Mouse (Mus musculus) embryo, embryonic 11 days (tissue): ENCODE data around the gene Akap1.
A peak's percentile ranks its signal among the peaks of the same experiment; 100 is the strongest.

Source experiments
- DNase-seq: peaks from one replicate; pipeline ENCODE4 v3.0.0-alpha.2; 2015

The Akap1 gene

DNA sequence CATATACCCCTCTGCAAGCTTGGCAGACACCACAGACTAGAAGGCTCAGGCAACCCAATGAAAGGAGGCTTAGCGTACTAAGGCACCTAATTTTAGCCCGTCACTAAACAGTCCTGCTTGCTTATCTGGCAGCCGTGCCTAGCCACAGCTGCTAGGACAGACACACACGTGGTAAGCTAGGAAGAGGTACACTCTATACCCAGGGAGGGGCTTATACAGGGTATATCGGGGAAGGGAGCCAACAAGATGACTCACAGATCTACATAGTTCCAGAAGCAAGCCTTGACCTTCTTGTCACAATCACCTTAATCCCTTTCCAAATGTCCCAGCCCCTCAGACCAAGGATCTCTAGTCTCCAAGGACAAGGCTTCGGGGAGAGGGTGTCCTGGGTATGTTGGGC lies 23.0 kb downstream of the Akap1 start:
- DNase-seq = no peak

DNA sequence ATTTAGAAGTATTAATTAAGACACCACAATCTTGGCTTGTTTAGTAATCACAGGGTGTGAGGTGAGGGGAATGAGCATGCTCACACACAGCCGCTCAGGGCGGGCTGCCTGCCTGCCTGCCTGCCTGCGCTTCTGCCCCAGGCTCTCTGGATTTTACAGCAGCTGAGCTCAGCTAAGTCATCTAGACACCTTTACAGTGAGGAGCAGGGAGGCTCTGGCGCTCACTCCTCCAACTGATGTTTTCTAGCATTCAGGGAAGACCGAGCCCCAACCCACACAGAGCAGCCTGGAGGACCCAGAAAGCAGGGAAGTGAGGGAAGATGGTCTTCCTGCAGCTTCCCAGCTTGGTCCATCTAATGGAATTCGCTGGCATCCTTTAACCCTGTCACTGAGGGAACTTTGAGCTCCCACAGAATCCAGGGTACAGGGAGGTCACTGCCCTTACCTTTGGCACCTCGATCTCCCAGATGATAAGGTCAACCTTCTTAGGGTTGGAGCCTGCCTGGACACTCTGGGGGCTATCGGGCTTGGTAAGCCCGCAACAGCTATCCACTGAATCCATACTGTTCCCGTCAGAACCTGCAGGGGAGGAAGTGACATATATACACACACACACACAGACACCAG lies 23.5 kb downstream of the Akap1 start:
- no peak for DNase-seq

DNA sequence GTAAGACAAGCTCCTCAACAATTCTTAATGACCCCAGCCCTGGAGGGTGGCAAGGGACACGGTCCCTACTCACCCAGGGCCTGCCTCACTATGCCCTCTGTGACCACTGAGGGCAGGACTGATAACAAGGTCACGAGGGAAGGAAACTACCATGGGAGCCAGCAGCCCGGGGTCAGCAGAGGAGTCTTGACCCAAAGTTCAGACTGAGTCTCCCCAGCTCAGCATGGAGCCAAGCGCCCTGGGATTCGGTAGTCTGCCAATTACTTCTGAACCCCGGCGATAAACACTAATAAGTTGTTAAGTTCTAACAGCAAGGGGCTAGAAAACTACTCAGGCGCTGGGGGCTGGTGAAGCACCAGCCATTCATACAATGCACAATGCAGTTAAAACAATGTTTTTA lies 24.1 kb downstream of the Akap1 start:
- no peak for DNase-seq

DNA sequence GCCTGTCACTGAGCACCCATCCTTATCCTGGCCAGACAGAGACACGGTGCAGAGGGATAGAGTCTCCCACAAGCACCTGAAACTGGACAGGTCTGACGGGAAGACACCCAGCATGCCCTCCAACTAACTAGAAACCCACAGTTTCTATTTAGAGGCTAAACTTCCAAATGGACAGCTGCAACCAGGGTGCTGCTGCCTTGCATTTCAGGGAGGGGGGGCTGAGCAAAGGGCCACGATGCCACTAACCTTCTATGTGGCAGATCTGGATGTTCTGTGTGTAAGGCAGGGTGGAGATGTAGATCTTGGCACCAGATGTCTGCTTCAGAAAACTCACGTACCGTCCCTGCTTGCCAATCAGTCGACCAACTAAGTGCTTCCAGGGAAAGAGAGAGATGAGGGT lies 25.0 kb downstream of the Akap1 start:
- no peak for DNase-seq

DNA sequence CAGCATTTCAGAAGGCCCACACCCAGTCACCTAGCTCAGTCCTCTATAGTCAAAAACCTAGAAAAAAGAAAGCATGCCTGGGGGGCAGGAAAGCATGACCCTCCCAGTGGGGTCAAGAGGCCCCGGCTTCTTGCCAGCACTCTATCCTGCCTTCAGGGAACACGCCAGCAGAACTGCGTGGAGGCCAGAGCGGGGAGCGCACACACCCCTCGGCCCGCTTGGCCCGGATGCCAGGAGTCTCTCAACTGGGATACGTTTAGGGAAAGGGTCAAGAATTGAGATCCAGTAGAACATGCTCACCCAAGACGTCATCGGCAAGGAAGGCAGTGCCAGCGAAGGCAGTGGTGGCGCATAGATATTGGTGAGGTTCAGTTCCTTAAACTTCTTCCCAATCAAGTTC lies 25.8 kb downstream of the Akap1 start:
- no peak for DNase-seq

DNA sequence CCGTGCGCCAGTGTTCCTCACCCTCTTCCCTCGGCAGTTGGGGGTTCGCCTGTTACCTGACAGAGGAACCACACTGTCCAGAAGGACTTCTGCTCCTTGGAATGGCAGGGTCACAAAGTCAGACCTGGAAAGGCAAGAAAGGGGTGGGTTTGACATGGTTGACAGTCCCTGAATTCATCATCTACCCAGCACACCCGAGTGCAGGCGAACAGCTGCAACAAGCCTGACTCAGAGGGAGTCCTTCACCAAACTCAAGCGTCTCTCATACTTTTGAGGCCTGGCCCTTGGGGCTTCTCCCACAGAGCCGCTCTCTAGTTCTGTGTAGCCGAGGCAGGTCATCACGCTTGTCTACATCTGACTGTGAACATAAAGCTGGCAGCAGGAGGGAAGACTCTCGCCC lies 29.8 kb downstream of the Akap1 start:
- DNase-seq = no peak

DNA sequence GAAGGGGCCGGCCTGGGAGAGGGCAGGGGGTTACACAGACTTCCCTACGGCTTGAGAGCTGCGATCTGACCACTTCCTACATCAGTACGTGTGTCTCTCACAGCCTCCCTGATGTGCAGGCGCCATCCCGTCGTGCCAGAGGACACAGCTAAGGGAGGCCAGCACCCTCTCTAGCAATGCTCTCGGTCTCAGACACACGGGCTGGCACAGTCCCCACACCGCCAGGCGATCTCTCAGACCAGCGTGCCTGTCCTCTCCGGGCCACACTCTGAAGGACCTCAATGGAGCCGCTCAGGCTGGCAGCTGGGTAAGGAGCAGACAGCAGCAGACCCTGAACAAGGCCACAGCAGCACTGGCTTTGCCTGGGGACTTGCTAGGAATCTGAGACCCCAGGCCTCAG lies 30.3 kb downstream of the Akap1 start:
- DNase-seq = no peak

DNA sequence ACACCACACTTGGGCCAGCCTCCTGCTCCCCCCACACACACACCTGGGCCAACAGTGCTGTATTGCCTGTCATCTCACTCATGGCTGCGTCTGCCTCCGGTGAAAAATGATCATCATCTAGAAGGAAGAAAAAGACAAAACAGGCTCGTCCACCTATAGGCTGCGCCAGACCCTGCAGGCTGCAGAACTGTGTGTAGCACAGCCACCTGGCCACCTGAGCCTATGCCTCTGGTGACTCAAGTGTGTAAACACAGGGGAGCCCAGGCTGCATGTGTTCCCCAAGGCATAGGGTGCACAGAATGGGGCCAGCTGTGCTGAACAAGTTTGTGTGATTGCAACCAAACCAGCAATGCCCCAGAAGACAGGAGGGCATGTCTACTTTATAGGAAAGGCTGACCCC lies 31.3 kb downstream of the Akap1 start:
- no peak for DNase-seq

DNA sequence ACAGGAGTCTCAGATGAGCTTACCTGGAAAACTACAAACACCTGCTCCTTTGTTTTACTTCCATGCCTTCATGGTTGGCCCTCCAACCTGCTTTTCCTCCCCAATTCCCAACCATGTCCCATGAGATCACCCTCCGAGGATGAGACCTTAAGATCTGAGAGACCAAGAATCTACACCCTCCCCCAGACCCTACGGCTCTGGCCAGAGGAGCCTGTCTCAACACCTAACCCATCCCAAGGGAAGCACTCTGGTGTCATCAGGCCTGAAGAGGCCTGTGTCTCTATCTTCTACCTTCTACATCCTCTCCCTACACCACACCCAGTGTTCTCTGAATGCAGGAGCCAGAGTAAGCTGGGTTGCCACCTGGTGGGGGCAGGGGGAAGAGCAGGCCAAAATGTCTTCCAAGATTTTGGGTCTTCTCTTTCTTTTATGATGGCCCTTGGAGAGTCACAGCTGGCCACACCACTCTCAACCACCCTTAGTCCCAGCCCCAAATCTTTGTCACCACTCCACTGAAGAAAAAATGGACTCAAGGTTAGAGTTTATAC lies 34.1 kb downstream of the Akap1 start:
- peak; percentile 50 for DNase-seq

DNA sequence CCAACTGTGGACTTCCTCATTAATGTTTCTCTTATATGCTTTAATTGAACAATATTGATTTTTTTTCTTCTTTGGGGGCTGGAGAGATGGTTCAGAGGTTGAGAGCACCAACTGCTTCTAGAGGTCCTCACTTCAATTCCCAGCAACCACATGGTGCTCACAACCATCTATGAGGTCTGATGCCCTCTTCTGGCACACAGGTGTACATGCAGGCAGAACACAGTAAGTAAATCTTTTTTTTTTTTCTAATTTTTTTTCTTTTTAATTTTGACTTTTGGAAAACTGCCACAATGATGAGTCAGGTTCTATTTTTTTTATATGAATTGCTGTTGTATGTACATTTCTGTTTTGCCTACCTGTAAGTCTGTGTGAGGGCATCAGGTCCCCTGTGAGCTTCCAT lies 35.9 kb downstream of the Akap1 start:
- no peak for DNase-seq

DNA sequence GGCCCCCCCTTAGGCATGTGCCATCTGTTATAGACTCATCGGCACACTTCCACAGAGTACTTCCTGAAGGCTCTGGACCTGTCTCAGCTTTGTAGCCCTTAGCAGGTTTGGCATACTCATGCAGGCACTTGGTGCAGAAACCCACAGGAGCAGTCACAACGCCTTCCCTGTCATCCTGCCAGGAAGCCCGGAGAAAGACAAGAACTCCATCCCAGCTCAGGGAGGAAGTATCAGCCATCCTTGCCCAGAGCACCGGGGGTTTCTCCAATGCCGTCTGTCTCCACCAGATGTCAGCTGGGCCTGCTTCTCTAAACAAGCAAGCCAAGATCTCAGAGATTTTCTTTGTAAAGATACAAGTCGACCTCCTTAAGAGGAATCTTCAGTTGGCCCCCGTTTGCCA lies 38.5 kb downstream of the Akap1 start:
- no peak for DNase-seq

DNA sequence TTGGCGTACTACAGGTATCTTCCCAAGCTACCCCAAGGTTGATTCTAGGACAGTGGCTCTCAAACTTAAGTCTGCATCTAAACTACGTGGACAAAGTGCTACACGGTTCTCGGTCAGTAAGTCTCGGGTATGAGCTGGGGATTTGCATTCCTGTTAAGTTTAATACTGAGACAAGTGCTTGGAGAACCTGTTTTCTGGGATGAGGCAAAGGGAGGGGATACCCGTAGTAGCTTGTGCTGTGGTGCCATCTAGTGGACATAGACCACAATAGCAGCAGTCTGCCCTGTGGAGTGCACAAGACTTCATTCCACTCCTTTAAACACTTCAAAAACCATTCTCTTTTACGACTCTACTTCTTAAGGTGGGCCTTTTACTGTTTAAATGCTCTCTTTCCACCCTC lies 41.4 kb downstream of the Akap1 start:
- peak; percentile 89 for DNase-seq

DNA sequence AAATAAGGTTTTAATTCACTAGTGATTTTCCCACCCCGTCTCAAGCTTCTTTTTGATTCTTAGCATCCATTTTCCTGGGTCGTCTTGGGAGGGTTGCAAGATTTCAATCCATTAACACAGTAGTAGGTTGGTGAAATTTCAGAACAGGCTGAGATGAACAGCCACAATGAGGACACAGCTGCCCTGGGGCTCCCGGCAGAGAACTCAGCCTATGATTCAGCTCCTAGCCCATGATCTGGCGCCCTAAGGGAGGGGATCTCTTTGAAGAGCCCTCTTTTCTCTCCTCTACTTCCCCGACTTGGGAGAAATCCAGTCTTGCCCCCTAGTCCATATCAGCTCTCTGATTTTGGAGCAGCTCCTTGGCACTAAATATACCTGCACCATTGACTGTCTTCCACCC lies 41.9 kb downstream of the Akap1 start:
- DNase-seq = no peak

DNA sequence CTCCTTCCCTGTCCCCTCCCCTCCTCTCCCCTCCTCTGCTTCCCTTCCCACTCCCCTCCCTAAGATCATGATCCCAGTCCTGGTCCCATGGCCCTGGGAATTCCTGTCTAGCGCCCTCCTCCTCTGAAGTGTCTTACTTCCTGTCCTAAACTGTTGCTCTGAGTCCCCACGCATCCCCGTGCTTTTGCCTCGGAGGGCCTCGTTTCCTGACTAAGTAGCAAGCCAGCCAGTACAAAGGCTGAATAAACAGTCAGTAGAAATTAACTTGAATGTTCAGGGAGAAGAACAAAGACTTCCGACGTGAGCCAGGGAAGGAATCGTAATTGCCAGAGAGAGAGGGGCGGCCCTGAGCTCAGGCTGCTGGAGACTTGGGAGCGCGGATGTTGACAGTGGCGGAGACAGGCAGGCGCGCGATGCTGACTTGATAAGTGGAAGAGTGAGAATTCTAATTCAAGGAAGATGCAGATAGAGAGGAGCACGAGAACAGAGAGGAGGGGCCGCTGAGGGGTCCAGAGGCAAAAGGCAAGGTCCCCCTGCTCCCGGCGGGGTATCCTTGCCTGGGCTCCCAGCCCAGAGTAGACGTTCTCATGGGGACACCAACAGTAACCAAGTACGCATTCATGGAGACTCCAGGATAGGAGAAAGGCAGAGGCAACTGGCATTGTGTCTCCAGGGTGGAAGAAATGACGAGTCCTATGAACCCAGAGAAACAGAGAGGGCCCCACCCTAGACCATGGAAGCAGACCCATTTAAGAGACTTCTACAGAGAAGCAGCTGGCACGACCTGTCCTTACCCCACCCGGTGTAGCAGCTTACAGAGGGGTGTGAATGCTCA lies 43.4 kb downstream of the Akap1 start:
- DNase-seq = peak; percentile 70

DNA sequence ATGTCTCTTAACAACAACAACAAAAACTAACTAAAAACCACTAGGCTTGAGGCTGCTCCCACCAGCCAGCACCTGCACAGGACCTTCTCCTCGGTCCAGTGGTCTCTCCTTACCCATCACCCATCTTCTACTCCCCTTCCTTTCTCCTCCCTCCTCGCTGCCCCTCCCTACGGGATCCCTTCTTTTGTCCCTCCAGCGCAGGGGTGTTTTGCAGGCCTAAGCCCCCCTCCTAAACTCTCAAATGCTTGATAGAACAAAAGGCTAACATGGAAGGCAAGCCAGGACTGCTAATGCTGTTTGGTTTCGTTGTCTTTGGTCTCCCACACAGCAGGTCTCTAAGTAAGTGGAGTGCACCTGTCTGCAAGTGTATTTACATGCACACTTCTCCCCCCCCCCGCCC lies 44.1 kb downstream of the Akap1 start:
- DNase-seq = no peak

DNA sequence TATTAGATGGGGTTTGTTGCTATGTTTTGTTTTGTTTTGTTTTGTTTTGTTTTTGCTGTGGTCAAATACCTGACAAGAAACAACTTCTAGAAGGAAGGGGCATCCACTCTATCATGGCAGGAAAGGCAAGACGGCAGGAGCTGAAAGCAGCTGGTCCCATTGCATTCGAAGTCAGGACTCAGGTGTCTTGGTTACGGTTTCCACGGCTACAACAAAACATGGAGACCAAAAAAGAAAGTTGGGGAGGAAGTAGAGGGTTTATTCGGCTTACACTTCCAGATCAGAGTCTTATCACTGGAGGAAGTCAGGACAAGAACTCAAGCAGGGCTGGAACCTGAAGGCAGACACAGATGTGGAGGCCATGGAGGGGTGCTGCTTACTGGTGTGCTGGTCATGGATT lies 47.3 kb downstream of the Akap1 start:
- no peak for DNase-seq

DNA sequence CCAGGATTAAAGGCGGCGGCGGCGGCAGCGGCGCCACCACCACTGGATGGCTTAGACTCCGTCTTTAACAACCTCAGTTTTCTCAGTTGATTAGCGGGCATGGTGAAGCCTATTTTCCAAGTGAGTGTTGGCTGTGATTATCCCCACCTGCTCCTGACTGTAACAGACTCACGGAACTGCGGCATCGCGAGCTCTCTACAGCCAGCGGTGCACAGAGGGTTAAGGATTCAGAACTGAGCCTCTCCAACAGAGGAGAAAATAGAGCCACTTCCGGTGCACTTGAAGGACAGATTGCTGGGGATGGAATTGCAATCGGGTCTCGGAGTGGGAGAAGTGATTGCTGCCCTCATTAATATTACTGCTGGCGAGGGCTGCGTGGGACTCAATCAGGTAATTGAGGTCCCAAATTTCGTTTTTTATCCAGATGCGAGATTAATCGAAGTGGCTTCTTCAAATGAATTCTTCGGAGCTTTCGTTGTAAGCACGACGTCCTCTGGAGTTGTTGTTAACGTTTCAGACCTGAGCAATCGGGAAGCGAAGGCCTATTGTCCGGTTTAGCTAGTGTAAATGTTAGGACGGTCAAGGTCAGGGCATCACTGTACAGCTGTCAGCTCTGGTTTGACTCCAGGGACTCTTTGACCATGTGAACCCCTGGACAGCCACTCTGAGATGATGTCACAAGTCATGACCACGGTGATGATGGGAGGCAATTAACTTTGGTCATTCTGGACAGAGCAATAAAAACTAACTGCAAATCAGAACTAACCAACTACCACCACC lies 61.0 kb downstream of the Akap1 start:
- DNase-seq = peak; percentile 61

DNA sequence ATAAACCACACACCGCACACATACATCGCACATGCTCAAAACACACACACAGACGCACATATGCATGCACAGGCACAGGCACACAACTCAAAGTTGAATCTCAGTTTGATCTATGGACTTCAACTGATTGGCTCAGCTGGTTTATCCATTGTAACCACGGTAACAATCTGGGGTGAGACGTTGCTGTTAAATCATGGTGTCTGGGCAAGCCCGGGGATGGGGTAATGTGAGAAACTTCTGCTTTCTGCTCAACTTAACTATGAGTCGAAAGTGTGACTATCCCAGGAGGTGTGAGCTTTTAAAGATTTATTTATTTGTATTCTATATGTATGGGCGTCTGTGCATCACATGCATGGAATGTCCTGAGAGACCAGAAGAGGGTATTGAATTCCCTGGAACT lies 68.2 kb downstream of the Akap1 start:
- DNase-seq = no peak

DNA sequence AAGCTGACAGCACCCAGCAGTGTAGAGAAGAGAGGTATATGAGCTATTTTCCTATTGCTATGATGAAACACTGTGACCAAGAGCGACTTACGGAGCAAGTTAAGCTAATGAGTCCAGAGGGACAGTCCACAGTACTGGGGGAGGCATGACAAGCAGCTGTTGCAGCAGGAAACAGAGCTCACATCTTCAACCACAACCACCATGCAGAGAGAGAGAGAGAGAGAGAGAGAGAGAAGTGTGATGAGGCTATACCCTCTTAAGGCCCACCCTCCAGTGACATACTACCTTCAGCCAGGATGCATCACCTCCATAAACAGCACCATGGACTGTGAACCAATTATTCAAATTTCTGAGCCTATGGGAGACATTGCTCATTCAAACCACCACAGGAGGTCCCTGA lies 74.5 kb downstream of the Akap1 start:
- no peak for DNase-seq

DNA sequence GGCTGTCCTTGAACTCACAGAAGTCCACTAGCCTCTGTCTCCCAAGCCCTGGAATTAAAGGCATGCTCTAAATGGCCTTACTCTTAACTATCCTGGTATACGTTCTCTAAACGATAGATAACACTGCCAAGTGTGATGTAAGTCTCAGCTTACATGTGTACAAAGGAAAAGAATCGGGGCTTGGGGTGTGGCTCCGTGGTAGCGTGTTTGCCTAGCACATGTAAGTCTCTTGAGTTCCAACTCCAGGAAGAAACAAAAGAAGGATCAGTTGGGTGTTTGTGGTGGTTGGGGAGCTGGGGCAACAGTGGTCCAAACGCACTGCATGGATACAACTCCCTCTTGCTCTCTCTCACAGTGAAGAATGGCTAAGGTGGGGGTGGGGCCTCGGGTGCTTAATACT lies 77.6 kb downstream of the Akap1 start:
- DNase-seq = no peak

DNA sequence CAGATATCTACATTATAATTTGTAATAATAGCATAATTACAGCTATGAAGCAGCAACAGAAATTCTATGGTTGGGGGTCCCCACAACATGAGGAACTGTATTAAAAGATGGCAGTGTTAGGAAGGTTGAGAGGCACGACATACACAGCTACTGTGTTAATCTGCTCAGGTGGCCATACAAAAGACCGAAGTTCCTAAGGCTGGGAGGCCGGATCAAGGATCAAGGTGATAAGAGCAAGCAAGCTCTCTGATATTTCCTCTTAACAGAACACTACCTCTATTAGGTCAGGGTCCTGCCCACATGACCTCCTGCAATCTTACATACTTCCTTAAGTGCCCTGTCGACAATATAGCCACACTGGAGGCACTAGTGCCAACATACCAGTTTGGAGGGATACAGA lies 80.9 kb downstream of the Akap1 start:
- no peak for DNase-seq

DNA sequence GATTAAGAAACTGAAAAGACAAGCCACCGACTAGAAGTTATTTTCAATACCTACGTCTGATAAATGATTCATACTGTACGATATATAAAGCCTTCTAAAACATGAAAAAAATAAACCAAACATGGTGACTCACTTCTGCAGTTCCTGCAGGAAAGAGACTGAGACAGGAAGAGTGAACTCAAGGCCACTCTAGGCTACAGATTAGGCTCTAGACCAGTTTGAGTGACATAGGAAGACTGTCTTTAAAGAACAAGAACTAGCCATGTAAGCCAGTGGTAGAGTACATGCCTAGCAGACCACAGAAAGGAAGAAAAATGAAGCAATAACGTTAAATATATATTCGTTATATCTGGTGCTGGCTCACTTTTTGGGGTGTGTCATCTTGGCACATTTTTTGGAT lies 81.9 kb downstream of the Akap1 start:
- no peak for DNase-seq
